Mouse (Mus musculus): ENCODE measurements around the gene Rgs7. TPM values are rescaled to one million over a fixed set of nuclear protein-coding genes. Genes with fewer than 3 reads are reported as not detected.
A peak's percentile ranks its signal among the peaks of the same experiment; 100 is the strongest.

Rgs7 gene
- total RNA-seq (2021) = under 1 TPM; 0.36 to 0.59 TPM
- long read RNA-seq, experiment 1 = 0 reads
- long read RNA-seq, experiment 2 = 0 reads

- DNase-seq (ENCODE audit: low spot score in 2 of 2) = peak; percentile 21 to 51
Measured at GRCm38 (mm10) chr1:175491861-175492682, at the start of gene Rgs7. Gene Rgs7 (minus strand): TSS chr1:175492500.

- no peak for DNase-seq (ENCODE audit: low spot score in 2 of 2)
Measured at GRCm38 (mm10) chr1:175540700-175541099, 48.4 kb upstream of the Rgs7 start.

- DNase-seq (ENCODE audit: low spot score in 2 of 2) = no peak
Measured at GRCm38 (mm10) chr1:175537321-175537720, 45.0 kb upstream of the Rgs7 start.

DNA sequence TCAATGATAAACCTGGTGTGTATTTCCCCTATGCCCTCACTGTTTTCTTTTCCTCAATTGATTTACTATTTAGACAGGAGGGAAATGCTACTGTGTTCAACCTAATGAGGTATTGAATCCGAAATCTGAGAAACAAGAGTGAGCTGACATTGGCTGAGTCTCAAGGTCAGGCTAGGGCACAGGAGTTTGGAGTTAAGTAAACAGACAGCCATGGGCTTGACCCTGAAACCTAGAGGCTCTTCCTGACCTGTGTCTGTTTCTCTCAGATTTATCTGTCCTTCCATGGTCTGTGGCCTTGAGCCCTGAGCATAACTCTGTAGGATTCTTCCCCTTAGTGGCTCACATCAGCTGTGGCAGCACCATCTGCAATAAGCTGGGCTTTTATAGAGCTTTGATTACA lies 37.6 kb upstream of the Rgs7 start:
- no peak for DNase-seq (ENCODE audit: low spot score in 2 of 2)

GRCm38 (mm10) chr1:175524626-175525294 lies 32.5 kb upstream of the Rgs7 start:
- no peak for DNase-seq (ENCODE audit: low spot score in 2 of 2)

DNA sequence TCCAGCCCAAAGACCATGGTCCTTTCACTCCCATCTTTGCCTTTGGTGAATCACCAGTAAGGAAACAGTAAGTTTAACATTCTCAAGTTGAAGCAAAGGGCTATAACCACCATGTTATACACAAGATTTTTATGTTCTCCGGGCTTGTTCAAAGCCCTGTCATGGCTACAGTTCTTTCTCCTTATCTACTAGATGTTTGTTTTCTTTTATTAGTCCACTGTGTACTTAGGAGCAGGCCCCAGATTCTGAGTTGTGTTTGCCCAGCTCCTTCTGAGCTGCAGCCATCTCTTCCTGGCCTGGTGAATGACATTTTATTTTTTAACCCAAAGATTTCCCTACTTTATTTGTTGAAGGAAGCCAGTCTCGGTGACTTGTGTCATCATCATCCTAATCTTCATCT lies 31.3 kb upstream of the Rgs7 start:
- no peak for DNase-seq (ENCODE audit: low spot score in 2 of 2)

DNA sequence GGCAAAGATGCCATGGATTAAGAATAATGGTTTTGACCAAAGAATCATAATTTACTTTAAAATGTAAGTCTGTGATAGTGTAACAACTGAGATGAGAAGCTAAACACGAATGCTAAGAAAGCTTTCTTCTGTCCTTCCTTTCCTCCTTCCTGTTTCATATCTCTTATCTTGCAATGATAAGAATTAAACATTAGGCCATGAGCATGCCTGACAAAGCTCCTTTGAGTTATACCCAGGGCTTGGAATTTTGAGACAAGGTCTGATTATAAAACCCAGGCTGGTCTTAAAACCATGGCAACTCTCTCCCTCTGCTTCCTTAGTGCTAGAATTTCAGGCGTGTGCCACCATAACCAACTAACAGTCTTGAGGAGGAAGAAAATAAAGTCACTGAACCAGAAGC lies 22.2 kb upstream of the Rgs7 start:
- no peak for DNase-seq (ENCODE audit: low spot score in 2 of 2)

GRCm38 (mm10) chr1:175512173-175512572 lies 19.9 kb upstream of the Rgs7 start:
- no peak for DNase-seq (ENCODE audit: low spot score in 2 of 2)

DNA sequence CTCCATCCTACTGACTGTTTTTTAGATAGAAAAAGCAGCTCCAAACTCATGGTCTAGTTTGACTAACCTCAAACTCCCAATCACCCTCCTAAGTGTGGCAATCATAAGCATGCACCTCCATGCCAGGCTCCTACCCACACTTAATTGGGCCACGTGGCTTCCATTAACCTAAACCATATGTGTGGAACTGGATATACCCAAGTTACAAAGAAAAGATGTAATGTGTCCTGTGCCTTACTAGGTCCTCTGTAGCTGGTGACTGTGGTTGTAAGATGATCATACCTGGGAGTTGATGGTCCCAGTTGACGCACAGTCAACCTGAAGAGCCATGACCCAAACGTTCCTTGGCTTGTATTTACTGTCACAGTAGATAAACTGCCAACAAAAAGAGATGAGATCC lies 17.7 kb upstream of the Rgs7 start:
- DNase-seq (ENCODE audit: low spot score in 2 of 2) = no peak

GRCm38 (mm10) chr1:175492683-175493043 lies 363 bp upstream of the Rgs7 start:
- no peak for DNase-seq (ENCODE audit: low spot score in 2 of 2)

DNA sequence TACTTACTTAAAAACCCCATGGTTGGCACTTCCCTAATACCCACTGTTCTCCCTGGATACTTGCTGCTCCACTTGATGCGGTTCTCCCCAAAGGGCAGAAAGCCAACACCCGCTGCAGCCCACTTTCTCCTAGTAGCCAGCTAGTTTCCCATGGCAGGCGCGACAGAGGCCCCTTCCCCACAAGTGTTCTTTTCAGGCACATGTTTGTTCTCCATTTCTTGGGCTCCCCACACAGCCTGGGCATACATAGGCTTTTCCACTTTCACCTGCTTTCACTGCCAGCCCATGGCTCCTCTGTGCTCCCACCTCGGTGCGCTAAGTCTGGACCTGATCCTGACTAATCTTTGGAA lies 814 bp downstream of the Rgs7 start:
- DNase-seq (ENCODE audit: low spot score in 2 of 2) = no peak

DNA sequence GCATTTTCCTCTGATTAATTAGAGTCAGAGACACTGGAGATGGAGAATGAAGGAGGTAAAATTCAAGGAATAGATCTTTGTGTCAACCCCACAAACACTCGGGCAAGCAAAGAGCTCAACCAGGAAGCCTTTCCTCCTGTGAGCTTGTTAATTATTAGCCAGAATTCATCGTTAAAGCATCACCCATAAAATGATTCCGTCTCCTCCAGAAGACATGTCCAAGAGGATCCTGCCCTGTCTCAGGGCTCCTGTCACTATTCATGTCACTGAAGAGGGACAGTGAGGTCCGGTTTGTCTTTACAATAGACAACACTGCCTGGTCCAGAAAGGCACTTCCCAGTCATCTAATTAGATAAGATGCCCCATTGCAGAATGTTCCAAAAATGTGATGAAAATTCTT lies 7.2 kb downstream of the Rgs7 start:
- DNase-seq (ENCODE audit: low spot score in 2 of 2) = no peak

- DNase-seq (ENCODE audit: low spot score in 2 of 2) = no peak
Measured at GRCm38 (mm10) chr1:175473060-175473459, 19.2 kb downstream of the Rgs7 start.

GRCm38 (mm10) chr1:175469087-175469788 lies 23.1 kb downstream of the Rgs7 start:
- DNase-seq (ENCODE audit: low spot score in 2 of 2) = no peak

- DNase-seq (ENCODE audit: low spot score in 2 of 2) = no peak
Measured at GRCm38 (mm10) chr1:175464566-175464965, 27.7 kb downstream of the Rgs7 start.

- no peak for DNase-seq (ENCODE audit: low spot score in 2 of 2)
Measured at GRCm38 (mm10) chr1:175462351-175462750, 29.9 kb downstream of the Rgs7 start.

DNA sequence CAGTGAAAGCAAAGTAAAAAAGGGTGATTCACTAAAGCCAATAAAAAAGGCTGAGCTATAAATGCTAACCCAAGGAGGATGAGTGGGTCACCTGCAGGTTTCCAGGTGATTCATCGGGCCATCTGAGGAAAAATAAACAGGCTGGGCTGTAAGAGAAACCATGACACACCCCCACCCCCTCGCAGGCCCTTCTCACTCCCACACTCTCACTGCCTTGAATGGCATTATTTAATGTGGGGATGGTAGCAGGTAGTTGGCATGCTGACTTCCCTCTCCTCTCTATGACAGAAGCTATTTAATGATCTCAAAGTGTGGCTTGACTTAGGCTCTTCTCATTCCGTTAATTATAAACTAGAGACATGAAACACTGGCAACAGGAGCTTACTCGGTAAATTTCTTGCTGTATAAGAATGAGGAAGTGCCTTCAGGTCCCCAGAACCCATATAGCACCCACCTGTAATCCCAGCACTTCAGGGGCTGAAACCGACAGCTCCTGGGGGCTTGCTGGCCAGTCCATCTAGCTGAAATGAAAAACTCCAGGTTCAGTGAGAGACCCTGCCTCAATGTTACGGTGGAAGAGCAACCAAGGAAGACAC lies 38.2 kb downstream of the Rgs7 start:
- no peak for DNase-seq (ENCODE audit: low spot score in 2 of 2)

DNA sequence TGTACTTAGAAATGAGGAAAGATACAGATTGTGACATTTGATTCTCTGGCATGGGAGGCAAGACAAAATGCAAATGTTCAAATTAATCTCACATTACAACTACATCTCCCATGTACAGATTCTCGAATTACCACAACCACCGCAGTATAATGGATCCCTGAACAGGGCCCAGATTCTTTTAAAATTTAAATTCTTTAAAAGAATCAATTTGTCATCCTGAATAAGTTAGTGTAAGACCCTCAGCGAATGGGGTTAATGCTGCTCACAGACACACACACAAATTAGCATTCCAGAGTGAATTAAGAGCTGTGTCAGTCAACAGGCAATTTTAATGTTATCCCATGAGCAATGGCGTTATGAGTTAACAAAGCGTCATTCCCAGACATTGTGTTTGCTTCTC lies 44.3 kb downstream of the Rgs7 start:
- no peak for DNase-seq (ENCODE audit: low spot score in 2 of 2)

DNA sequence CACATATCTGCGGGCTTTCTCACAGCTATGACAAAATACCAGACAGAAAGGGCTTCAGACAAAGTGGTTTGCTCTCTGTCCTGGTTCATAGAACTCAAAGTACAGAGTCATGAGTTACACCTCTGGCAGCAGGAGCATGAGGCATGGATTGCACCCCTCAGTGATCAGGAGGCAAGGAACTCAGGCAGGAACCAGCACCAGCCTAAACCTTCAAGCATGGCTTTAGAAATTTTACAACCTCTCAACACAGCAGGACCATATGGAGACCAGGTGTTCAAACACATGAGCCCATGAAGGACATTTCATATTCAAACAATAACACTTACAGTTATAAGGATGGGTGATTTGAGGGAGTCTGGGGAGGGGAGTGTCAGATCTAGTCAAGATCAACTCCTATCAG lies 49.4 kb downstream of the Rgs7 start:
- no peak for DNase-seq (ENCODE audit: low spot score in 2 of 2)

DNA sequence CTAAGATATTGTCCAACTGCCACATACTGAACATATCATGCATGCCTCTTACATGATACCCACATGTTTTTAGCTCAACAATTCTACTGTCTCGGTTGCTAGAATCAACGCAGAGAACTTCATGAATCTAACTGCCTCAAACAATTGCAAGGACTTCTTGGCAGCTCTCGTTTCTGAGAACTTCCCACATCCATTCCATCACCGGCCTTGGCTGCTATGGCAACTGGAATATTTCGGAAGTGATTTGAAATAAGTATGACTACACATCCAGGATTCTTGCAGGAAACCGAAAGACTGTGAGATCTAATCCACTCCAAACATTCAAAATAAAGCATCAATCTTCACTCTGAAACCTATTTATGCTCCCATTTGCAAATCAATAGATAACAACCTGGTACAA lies 50.3 kb downstream of the Rgs7 start:
- no peak for DNase-seq (ENCODE audit: low spot score in 2 of 2)

DNA sequence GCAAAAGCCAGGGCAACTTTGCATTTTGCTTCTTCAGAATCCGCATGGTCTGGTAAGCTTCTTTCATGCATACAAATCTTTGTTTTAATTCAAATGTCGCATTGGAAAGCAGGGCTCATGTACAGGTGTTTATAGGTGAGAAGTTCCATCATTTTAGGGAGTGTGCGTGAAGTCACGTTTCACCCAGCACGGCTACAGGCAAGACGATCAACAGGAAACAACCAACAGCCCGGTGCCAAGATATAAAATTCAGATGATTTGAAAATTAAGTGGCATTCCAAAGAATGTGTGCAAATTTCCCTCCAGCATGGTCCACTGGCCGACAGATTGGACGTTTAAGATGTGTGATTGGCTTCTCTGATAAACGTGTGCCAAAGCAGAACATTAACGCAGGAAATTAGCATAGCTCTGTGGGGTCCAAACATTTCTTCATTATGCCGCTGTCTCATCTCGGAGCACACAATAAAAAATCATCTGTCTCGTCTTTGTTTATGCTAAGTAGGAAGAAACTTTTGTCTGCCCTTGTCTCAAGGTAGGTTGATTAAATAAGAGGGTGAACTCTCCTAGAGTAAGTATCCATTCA lies 58.6 kb downstream of the Rgs7 start:
- DNase-seq (ENCODE audit: low spot score in 2 of 2) = no peak

All from gastrocnemius, postnatal 4 days (tissue).